Mouse (Mus musculus): ENCODE measurements around the gene Ddx21. TPM values are rescaled to one million over a fixed set of nuclear protein-coding genes. Genes with fewer than 3 reads are reported as not detected.

Gene Ddx21
- polyA plus RNA-seq (2014; fragmentation: Nextera tagmentation; extraction: Ambion mirVana): 72.8 and 74.4 TPM in 2 replicates

GRCm38 (mm10) chr10:62602177-62603040 is at the start of gene Ddx21:
Gene Ddx21 (minus strand): TSS chr10:62602281.
- Histone ChIP-seq H3K27me3 (replicated peaks; ENCODE audit: control insufficient read depth, insufficient read depth, low read length) (no peaks in the 10 kb centered on the region), H3K9ac (ENCODE audit: low read depth, low read length) (peak within 1 kb of the TSS; percentile 88), H3K27ac (ENCODE audit: low read depth, low read length) (peak within 1 kb of the TSS; percentile 54; the same call in 1 of the 2 replicates), H3K4me3 (ENCODE audit: low read depth, low read length) (peak within 1 kb of the TSS; percentile 89), H3K36me3 (ENCODE audit: control insufficient read depth, insufficient read depth, low read length) (peaks cover 12% of the 10 kb centered on the region; the same call in 1 of the 2 replicates), H3K4me1 (replicated peaks; ENCODE audit: control insufficient read depth, insufficient read depth, low read length) (peaks cover 4% of the 10 kb centered on the region), H3K4me2 (peak within 1 kb of the TSS; percentile 89), H3K9me3 (ENCODE audit: control insufficient read depth, low read length) (no peaks in the 10 kb centered on the region)
- peak; percentile 94 for DNase-seq (ENCODE audit: low spot score)
- WGBS: 3% methylated on average over 53 of the region's 53 CpGs
- peak; percentile 96 for ATAC-seq (replicated peaks; ENCODE audit: low FRiP score)

- H3K4me1 ChIP-seq (replicated peaks; ENCODE audit: control insufficient read depth, insufficient read depth, low read length): peaks cover 13% of the 10 kb centered on the region
- peak within 1 kb of the TSS; percentile 87 for H3K9ac ChIP-seq (ENCODE audit: low read depth, low read length)
- H3K27me3 ChIP-seq (replicated peaks; ENCODE audit: control insufficient read depth, insufficient read depth, low read length): no peaks in the 10 kb centered on the region
- under 1% methylated on average over 89 of the region's 89 CpGs for WGBS
- peak; percentile 99 for DNase-seq (ENCODE audit: low spot score)
- peak; percentile 98 for ATAC-seq (replicated peaks; ENCODE audit: low FRiP score)
- H3K27ac ChIP-seq (ENCODE audit: low read depth, low read length): peak within 1 kb of the TSS; percentile 88
- peaks cover 7% of the 10 kb centered on the region for H3K36me3 ChIP-seq (ENCODE audit: control insufficient read depth, insufficient read depth, low read length)
- H3K4me3 ChIP-seq (ENCODE audit: low read depth, low read length): peak within 1 kb of the TSS; percentile 96
- peak within 1 kb of the TSS; percentile 69 for H3K4me2 ChIP-seq
- no peaks in the 10 kb centered on the region for H3K9me3 ChIP-seq (ENCODE audit: control insufficient read depth, low read length)
These were observed 49.1 kb upstream of the Ddx21 start, which contains the start of gene Ddx50 for GRCm38 (mm10) chr10:62650881-62651810. Gene Ddx50 (minus strand): TSS chr10:62651218.

- WGBS: under 1% methylated on average over 17 of the region's 17 CpGs
- Histone ChIP-seq H3K27ac (ENCODE audit: low read depth, low read length) (peak overlapping the region; percentile 88), H3K9me3 (ENCODE audit: control insufficient read depth, low read length) (no peaks in the 10 kb centered on the region), H3K27me3 (replicated peaks; ENCODE audit: control insufficient read depth, insufficient read depth, low read length) (no peaks in the 10 kb centered on the region), H3K36me3 (ENCODE audit: control insufficient read depth, insufficient read depth, low read length) (peaks cover 7% of the 10 kb centered on the region), H3K4me1 (replicated peaks; ENCODE audit: control insufficient read depth, insufficient read depth, low read length) (peaks cover 13% of the 10 kb centered on the region), H3K4me3 (ENCODE audit: low read depth, low read length) (peak overlapping the region; percentile 96), H3K9ac (ENCODE audit: low read depth, low read length) (peak overlapping the region; percentile 87), H3K4me2 (peak overlapping the region; percentile 69)
- ATAC-seq (replicated peaks; ENCODE audit: low FRiP score) (no peak), DNase-seq (ENCODE audit: low spot score) (peak; percentile 50)
These were observed 48.3 kb upstream of the Ddx21 start for GRCm38 (mm10) chr10:62650358-62650782.

- Histone ChIP-seq H3K27ac (ENCODE audit: low read depth, low read length) (no peak overlapping the region), H3K9ac (ENCODE audit: low read depth, low read length) (no peak overlapping the region), H3K27me3 (replicated peaks; ENCODE audit: control insufficient read depth, insufficient read depth, low read length) (no peaks in the 10 kb centered on the region), H3K4me3 (ENCODE audit: low read depth, low read length) (no peak overlapping the region), H3K9me3 (ENCODE audit: control insufficient read depth, low read length) (no peaks in the 10 kb centered on the region), H3K4me1 (replicated peaks; ENCODE audit: control insufficient read depth, insufficient read depth, low read length) (peaks cover 4% of the 10 kb centered on the region), H3K4me2 (no peak overlapping the region), H3K36me3 (ENCODE audit: control insufficient read depth, insufficient read depth, low read length) (no peaks in the 10 kb centered on the region)
- ATAC-seq (replicated peaks; ENCODE audit: low FRiP score) (no peak), DNase-seq (ENCODE audit: low spot score) (peak; percentile 19)
- 85% methylated on average over 3 of the region's 3 CpGs for WGBS
These were observed 2.1 kb upstream of the Ddx21 start for GRCm38 (mm10) chr10:62604161-62604560.

GRCm38 (mm10) chr10:62603233-62604030 is 1.4 kb upstream of the Ddx21 start:
- ATAC-seq (replicated peaks; ENCODE audit: low FRiP score) (no peak), DNase-seq (ENCODE audit: low spot score) (no peak)
- WGBS: 85% methylated on average over 12 of the region's 12 CpGs
- Histone ChIP-seq H3K27ac (ENCODE audit: low read depth, low read length) (no peak overlapping the region), H3K27me3 (replicated peaks; ENCODE audit: control insufficient read depth, insufficient read depth, low read length) (no peaks in the 10 kb centered on the region), H3K36me3 (ENCODE audit: control insufficient read depth, insufficient read depth, low read length) (peaks cover 3% of the 10 kb centered on the region; the same call in 1 of the 2 replicates), H3K4me2 (peak overlapping the region; percentile 89), H3K9me3 (ENCODE audit: control insufficient read depth, low read length) (no peaks in the 10 kb centered on the region), H3K4me3 (ENCODE audit: low read depth, low read length) (no peak overlapping the region), H3K4me1 (replicated peaks; ENCODE audit: control insufficient read depth, insufficient read depth, low read length) (peaks cover 4% of the 10 kb centered on the region), H3K9ac (ENCODE audit: low read depth, low read length) (no peak overlapping the region)

GRCm38 (mm10) chr10:62601833-62602176 is 276 bp downstream of the Ddx21 start:
- peak overlapping the region; percentile 54; the same call in 1 of the 2 replicates for H3K27ac ChIP-seq (ENCODE audit: low read depth, low read length)
- H3K27me3 ChIP-seq (replicated peaks; ENCODE audit: control insufficient read depth, insufficient read depth, low read length): no peaks in the 10 kb centered on the region
- ATAC-seq (replicated peaks; ENCODE audit: low FRiP score): peak; percentile 71
- no peak for DNase-seq (ENCODE audit: low spot score)
- peaks cover 4% of the 10 kb centered on the region for H3K4me1 ChIP-seq (replicated peaks; ENCODE audit: control insufficient read depth, insufficient read depth, low read length)
- peak overlapping the region; percentile 89 for H3K4me2 ChIP-seq
- H3K36me3 ChIP-seq (ENCODE audit: control insufficient read depth, insufficient read depth, low read length): peaks cover 15% of the 10 kb centered on the region; the same call in 1 of the 2 replicates
- WGBS: under 1% methylated on average over 23 of the region's 23 CpGs
- H3K4me3 ChIP-seq (ENCODE audit: low read depth, low read length): peak overlapping the region; percentile 89
- no peaks in the 10 kb centered on the region for H3K9me3 ChIP-seq (ENCODE audit: control insufficient read depth, low read length)
- peak overlapping the region; percentile 88 for H3K9ac ChIP-seq (ENCODE audit: low read depth, low read length)

GRCm38 (mm10) chr10:62601053-62601791 is 859 bp downstream of the Ddx21 start:
- DNase-seq (ENCODE audit: low spot score): peak; percentile 36
- H3K4me2 ChIP-seq: peak overlapping the region; percentile 89
- no peaks in the 10 kb centered on the region for H3K9me3 ChIP-seq (ENCODE audit: control insufficient read depth, low read length)
- no peak; the same call in 1 of the 2 replicates for ATAC-seq (replicated peaks; ENCODE audit: low FRiP score)
- no peak overlapping the region for H3K27ac ChIP-seq (ENCODE audit: low read depth, low read length)
- H3K9ac ChIP-seq (ENCODE audit: low read depth, low read length): peak overlapping the region; percentile 88
- H3K36me3 ChIP-seq (ENCODE audit: control insufficient read depth, insufficient read depth, low read length): peaks cover 17% of the 10 kb centered on the region; the same call in 1 of the 2 replicates
- peaks cover 4% of the 10 kb centered on the region for H3K4me1 ChIP-seq (replicated peaks; ENCODE audit: control insufficient read depth, insufficient read depth, low read length)
- peak overlapping the region; percentile 89 for H3K4me3 ChIP-seq (ENCODE audit: low read depth, low read length)
- 6% methylated on average over 20 of the region's 20 CpGs for WGBS
- H3K27me3 ChIP-seq (replicated peaks; ENCODE audit: control insufficient read depth, insufficient read depth, low read length): no peaks in the 10 kb centered on the region

Measured in liver, embryonic 11.5 days (tissue).